Mouse (Mus musculus): ENCODE results near the gene Nbeal2. TPM values are rescaled to one million over a fixed set of nuclear protein-coding genes. Genes with fewer than 3 reads are reported as not detected.

The Nbeal2 gene
- polyA plus RNA-seq, 1 experiment from 2014 or later, result 6.4 TPM

- no peaks in the 10 kb centered on the region for H3K36me3 ChIP-seq (replicated peaks)
- no peak overlapping the region for H3K4me3 ChIP-seq
- H3K9me3 ChIP-seq, result no peaks in the 10 kb centered on the region
- H3K4me2 ChIP-seq, result no peak overlapping the region
- no peaks in the 10 kb centered on the region for H3K27me3 ChIP-seq (replicated peaks)
- no peak overlapping the region for H3K9ac ChIP-seq
- ATAC-seq (replicated peaks), result no peak
- peaks cover 19% of the 10 kb centered on the region; the same call in 1 of the 2 replicates for H3K4me1 ChIP-seq
- WGBS, result 94% methylated on average over 6 of the region's 6 CpGs
- no peak overlapping the region for H3K27ac ChIP-seq
These were observed 14.8 kb upstream of the Nbeal2 start for GRCm38 (mm10) chr9:110668601-110669293.

DNA sequence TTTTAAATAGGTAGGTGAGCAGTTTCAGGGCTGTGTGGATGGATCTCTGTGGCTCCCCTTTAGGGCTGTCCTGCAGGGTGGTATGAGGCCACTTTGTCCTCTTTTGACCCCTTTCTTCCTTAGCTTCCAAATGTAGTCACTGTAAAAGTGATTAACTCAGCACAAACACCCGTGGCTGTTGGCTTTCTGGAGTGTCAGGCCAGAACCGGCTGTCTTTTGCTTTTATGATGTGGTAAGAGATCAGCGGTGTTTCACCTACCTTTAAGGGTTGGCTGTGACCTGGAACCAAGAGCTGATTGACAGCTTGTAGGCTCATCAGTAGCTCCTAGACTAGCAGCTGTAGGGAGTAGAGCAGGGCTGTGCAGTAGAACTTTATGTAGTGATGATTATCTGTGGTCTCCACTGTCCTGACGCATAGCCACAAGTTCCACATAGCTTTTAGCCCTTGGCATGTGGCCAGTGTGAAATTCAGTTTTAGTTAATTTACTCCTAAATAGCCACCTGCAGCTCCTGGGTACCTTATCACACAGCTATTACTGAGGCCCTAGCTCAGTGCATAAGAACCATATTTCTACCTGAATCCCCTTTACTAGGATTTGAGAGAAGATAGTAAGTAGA lies 13.4 kb upstream of the Nbeal2 start:
- no peaks in the 10 kb centered on the region for H3K36me3 ChIP-seq (replicated peaks)
- H3K9me3 ChIP-seq, result no peaks in the 10 kb centered on the region
- H3K9ac ChIP-seq, result no peak overlapping the region
- peaks cover 12% of the 10 kb centered on the region; the same call in 1 of the 2 replicates for H3K4me1 ChIP-seq
- no peak overlapping the region for H3K27ac ChIP-seq
- no peaks in the 10 kb centered on the region for H3K27me3 ChIP-seq (replicated peaks)
- H3K4me3 ChIP-seq, result no peak overlapping the region
- no peak for ATAC-seq (replicated peaks)
- H3K4me2 ChIP-seq, result no peak overlapping the region
- WGBS, result 79% methylated on average over 4 of the region's 4 CpGs

DNA sequence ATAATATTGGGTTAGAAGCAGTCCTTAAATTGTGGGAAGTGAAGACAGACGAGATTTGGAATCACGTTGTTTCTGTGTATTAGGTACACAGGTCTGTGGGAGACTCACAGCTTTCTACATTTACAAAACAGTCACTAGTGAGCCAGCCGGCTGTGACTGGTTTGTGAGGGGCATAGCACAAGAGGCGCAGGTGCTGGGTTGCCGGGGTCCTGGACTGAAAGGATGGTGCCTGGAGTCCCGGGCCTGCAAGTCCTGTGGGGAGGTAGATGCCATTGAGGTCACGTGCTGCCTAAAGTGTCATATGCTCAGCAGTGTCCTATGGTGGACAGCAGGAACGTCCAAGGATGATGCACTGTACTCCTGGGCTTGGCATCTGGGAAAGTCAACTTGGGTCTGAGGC lies 12.4 kb upstream of the Nbeal2 start:
- whole genome bisulfite sequencing, result 38% methylated on average over 8 of the region's 8 CpGs
- no peaks in the 10 kb centered on the region for H3K27me3 ChIP-seq (replicated peaks)
- no peak overlapping the region for H3K9ac ChIP-seq
- peaks cover 12% of the 10 kb centered on the region; the same call in 1 of the 2 replicates for H3K4me1 ChIP-seq
- no peak for ATAC-seq (replicated peaks)
- no peak overlapping the region for H3K4me3 ChIP-seq
- H3K4me2 ChIP-seq, result no peak overlapping the region
- H3K9me3 ChIP-seq, result no peaks in the 10 kb centered on the region
- no peaks in the 10 kb centered on the region for H3K36me3 ChIP-seq (replicated peaks)
- H3K27ac ChIP-seq, result no peak overlapping the region

GRCm38 (mm10) chr9:110665912-110666311 lies 12.0 kb upstream of the Nbeal2 start:
- 0 out of 2 replicates have a peak overlapping the region, but pooled peaks have one; percentile 23 for H3K27ac ChIP-seq
- WGBS, result 27% methylated on average over 4 of the region's 4 CpGs

GRCm38 (mm10) chr9:110662844-110663243 lies 8.9 kb upstream of the Nbeal2 start:
- ATAC-seq (replicated peaks), result no peak
- H3K36me3 ChIP-seq (replicated peaks), result no peaks in the 10 kb centered on the region
- H3K4me3 ChIP-seq, result no peak overlapping the region
- peaks cover 19% of the 10 kb centered on the region for H3K4me1 ChIP-seq
- no peaks in the 10 kb centered on the region for H3K27me3 ChIP-seq (replicated peaks)
- WGBS, result 92% methylated on average over 1 of the region's 1 CpGs
- no peaks in the 10 kb centered on the region for H3K9me3 ChIP-seq
- H3K27ac ChIP-seq, result no peak overlapping the region
- H3K4me2 ChIP-seq, result no peak overlapping the region
- H3K9ac ChIP-seq, result no peak overlapping the region

More at GRCm38 (mm10) chr9:110665912-110666311, 12.0 kb upstream of the Nbeal2 start:
- H3K36me3 ChIP-seq (replicated peaks), result no peaks in the 10 kb centered on the region
- H3K4me2 ChIP-seq, result no peak overlapping the region
- no peak overlapping the region for H3K4me3 ChIP-seq
- H3K27me3 ChIP-seq (replicated peaks), result no peaks in the 10 kb centered on the region
- peaks cover 12% of the 10 kb centered on the region; the same call in 1 of the 2 replicates for H3K4me1 ChIP-seq
- H3K9ac ChIP-seq, result no peak overlapping the region
- ATAC-seq (replicated peaks), result no peak
- H3K9me3 ChIP-seq, result no peaks in the 10 kb centered on the region

- 92% methylated on average over 7 of the region's 7 CpGs for WGBS
- no peak overlapping the region for H3K4me2 ChIP-seq
- H3K27me3 ChIP-seq (replicated peaks), result no peaks in the 10 kb centered on the region
- H3K4me1 ChIP-seq, result peaks cover 21% of the 10 kb centered on the region
- no peak overlapping the region for H3K4me3 ChIP-seq
- no peak overlapping the region for H3K27ac ChIP-seq
- H3K9me3 ChIP-seq, result no peaks in the 10 kb centered on the region
- H3K9ac ChIP-seq, result no peak overlapping the region
- ATAC-seq (replicated peaks), result no peak
- no peaks in the 10 kb centered on the region for H3K36me3 ChIP-seq (replicated peaks)
These were observed 7.1 kb upstream of the Nbeal2 start for GRCm38 (mm10) chr9:110660856-110661612.

GRCm38 (mm10) chr9:110660208-110660607 lies 6.2 kb upstream of the Nbeal2 start:
- 84% methylated on average over 2 of the region's 2 CpGs for WGBS
- peaks cover 26% of the 10 kb centered on the region for H3K4me1 ChIP-seq
- no peak overlapping the region for H3K4me3 ChIP-seq
- no peak overlapping the region for H3K27ac ChIP-seq
- no peaks in the 10 kb centered on the region for H3K36me3 ChIP-seq (replicated peaks)
- no peak for ATAC-seq (replicated peaks)
- no peaks in the 10 kb centered on the region for H3K27me3 ChIP-seq (replicated peaks)
- no peak overlapping the region for H3K9ac ChIP-seq
- H3K4me2 ChIP-seq, result no peak overlapping the region
- no peaks in the 10 kb centered on the region for H3K9me3 ChIP-seq

GRCm38 (mm10) chr9:110659521-110659920 lies 5.6 kb upstream of the Nbeal2 start:
- WGBS, result 95% methylated on average over 12 of the region's 12 CpGs
- no peak overlapping the region for H3K27ac ChIP-seq

DNA sequence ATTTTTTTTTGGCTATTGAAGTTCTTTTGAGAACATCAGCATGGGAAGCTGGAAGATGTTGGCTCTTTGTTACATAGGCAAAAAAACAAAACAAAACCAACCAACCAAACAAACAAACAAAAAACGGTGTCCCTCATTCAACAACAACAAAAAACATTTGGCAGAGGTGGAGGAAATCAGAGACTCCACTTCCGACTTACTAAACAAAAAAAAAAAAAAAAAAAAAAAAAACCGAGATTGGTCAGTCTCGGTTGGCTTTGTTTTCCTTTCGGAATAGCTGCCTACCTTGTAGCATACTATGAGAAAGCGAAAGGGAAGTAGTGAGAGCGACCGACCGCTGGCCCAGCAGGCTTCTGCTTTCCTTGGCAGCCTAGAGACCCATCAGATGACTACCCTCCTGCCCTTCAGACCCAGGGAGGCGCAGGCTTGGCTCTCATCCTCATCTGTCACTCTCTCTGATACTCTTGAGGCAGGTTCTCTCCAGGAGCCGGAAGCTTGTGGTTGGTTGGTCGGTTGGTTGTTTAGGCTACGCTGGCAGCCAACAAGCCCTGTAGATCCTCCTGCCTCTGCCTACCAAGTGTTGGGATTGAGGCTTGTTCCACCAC lies 3.6 kb upstream of the Nbeal2 start:
- Histone ChIP-seq H3K4me1 (peaks cover 43% of the 10 kb centered on the region), H3K27me3 (replicated peaks) (peaks cover 3% of the 10 kb centered on the region), H3K9ac (peak overlapping the region; percentile 82; the same call in 1 of the 2 replicates), H3K36me3 (replicated peaks) (no peaks in the 10 kb centered on the region), H3K4me2 (peak overlapping the region; percentile 75), H3K4me3 (peak overlapping the region; percentile 60), H3K27ac (0 out of 2 replicates have a peak overlapping the region, but pooled peaks have one; percentile 96), H3K9me3 (no peaks in the 10 kb centered on the region)
- no peak for ATAC-seq (replicated peaks)
- 84% methylated on average over 13 of the region's 13 CpGs for WGBS

More at GRCm38 (mm10) chr9:110659521-110659920, 5.6 kb upstream of the Nbeal2 start:
- H3K4me3 ChIP-seq, result no peak overlapping the region
- H3K27me3 ChIP-seq (replicated peaks), result no peaks in the 10 kb centered on the region
- H3K36me3 ChIP-seq (replicated peaks), result no peaks in the 10 kb centered on the region
- peaks cover 29% of the 10 kb centered on the region for H3K4me1 ChIP-seq
- no peak overlapping the region for H3K4me2 ChIP-seq
- H3K9me3 ChIP-seq, result no peaks in the 10 kb centered on the region
- no peak overlapping the region for H3K9ac ChIP-seq
- ATAC-seq (replicated peaks), result no peak

GRCm38 (mm10) chr9:110656249-110657221 lies 2.6 kb upstream of the Nbeal2 start, which contains the start of gene Ccdc12:
TSS of gene Ccdc12 (plus strand) at chr9:110656503.
- Histone ChIP-seq H3K4me2 (peak within 1 kb of the TSS; percentile 75), H3K27me3 (replicated peaks) (peaks cover 3% of the 10 kb centered on the region), H3K27ac (peak within 1 kb of the TSS; percentile 96), H3K4me3 (peak within 1 kb of the TSS; percentile 60), H3K4me1 (peaks cover 49% of the 10 kb centered on the region), H3K36me3 (replicated peaks) (no peaks in the 10 kb centered on the region), H3K9me3 (no peaks in the 10 kb centered on the region), H3K9ac (peak within 1 kb of the TSS; percentile 82)
- peak; percentile 98 for ATAC-seq (replicated peaks)
- WGBS, result 0% methylated on average over 52 of the region's 52 CpGs

- Histone ChIP-seq H3K9ac (peak overlapping the region; percentile 82; the same call in 1 of the 2 replicates), H3K27me3 (replicated peaks) (peaks cover 3% of the 10 kb centered on the region), H3K4me3 (peak overlapping the region; percentile 60), H3K27ac (peak overlapping the region; percentile 96), H3K9me3 (no peaks in the 10 kb centered on the region), H3K4me1 (peaks cover 49% of the 10 kb centered on the region), H3K4me2 (peak overlapping the region; percentile 75), H3K36me3 (replicated peaks) (no peaks in the 10 kb centered on the region)
- WGBS, result 85% methylated on average over 10 of the region's 10 CpGs
- peak; percentile 7; the same call in 1 of the 2 replicates for ATAC-seq (replicated peaks)
These were observed 1.7 kb upstream of the Nbeal2 start for GRCm38 (mm10) chr9:110655651-110656007.

Measured in midbrain, embryonic 15.5 days (tissue).